Mouse (Mus musculus) kidney, postnatal 14 days (tissue): ENCODE measurements around the gene Gas7.

Experiments used
- DNase-seq: peaks from one replicate; pipeline ENCODE4 v3.0.0; 2022; ENCODE audit warnings: mixed read lengths

Gene Gas7

DNA sequence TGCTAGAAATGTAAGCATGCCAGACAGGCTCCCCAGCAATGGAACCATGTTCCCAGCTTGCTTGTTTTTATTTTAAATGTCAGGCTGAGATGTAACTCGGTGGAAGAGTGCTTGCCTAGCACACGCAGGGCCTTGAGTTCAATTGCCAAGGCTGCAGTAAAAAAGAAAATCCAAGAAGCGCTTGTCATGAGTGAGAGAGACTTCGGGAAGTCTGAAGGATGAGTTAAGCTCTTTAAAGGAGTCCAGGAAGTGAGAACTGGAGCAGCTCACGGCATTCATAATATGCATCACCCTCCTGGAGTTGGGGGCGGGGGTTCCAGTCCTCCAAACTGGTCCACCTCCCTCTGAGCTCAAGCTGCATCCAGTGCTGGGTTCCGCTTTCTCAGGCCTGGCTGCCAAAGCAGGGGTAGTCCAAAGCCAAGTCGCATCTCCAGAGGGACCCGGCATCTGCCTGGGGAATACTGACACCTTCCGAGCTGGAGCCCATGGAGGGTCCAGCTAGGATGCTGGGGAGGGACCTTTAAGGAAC, 34.5 kb downstream of the Gas7 start:
- DNase-seq = no peak

- DNase-seq = no peak
Observed at GRCm38 (mm10) chr11:67496796-67497195, 41.6 kb downstream of the Gas7 start.

- no peak for DNase-seq
Observed at GRCm38 (mm10) chr11:67500115-67500514, 44.9 kb downstream of the Gas7 start.

- DNase-seq = no peak
Observed at GRCm38 (mm10) chr11:67501468-67502244, 46.4 kb downstream of the Gas7 start.

GRCm38 (mm10) chr11:67509219-67509876, 54.1 kb downstream of the Gas7 start:
- DNase-seq = peak; percentile 32

GRCm38 (mm10) chr11:67510831-67511230, 55.6 kb downstream of the Gas7 start:
- no peak for DNase-seq

GRCm38 (mm10) chr11:67513001-67513400, 57.8 kb downstream of the Gas7 start:
- DNase-seq = no peak

DNA sequence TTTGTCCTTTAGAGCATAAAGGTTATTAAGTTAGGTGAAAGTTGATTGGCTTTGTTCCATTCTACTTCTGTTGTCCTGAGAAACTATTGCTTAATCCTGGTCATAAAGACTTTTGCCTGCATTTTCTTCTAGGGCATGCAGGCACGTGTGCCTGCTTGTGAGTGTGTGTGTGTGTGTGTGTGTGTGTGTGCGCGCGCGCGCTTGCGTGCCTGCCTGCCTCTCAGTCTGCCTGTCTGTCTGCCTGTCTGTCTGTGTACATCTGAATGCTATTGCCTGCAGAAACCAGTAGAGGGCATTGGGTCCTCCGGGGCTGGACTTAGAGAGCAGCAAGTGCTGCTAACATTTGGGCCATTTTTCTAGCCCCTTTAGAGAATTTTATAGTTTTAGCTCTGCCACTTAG, 59.2 kb downstream of the Gas7 start:
- peak; percentile 33 for DNase-seq

DNA sequence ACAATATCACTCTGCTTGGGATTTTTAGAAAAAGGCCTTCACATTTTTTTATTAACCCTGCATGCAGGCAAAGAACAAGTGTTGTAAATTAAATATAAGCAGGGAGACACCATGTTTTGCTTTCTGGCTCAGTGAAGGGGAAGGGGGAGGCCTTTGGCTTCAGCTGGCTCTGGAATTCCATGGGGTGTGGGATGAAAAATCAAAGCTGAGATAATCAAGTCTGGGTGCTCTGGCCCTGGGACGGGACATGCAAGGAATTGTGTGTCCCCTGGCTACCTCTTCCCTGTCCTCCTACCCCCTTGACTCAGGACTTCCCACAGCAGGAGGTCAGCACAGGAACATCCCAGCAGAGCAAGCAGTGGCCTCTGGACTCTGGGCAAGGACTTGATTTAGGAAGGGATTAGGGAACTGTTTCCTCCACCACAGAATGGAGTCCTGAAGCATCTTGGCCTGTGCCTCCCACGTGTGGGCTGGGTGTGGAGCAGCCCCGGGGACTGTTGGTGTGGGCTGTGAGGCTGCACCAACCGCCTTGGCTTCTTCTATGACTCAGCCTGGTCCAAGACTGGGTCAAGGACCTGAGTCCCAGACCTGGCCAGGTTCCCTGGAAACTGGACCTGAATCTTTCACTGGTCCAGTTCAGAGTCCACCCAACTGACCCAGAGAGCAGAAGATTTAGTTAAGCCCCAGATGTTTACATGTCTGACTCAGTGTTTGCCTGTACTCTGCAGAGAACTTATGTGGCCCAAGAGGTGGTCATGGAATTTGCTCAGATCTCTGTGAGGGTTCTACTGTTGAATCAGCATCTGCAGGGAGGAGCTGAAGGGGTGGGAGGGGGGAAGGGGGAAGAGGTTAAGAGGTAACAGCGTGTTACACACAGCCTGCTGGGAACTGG, 60.0 kb downstream of the Gas7 start:
- peak; percentile 78 for DNase-seq

- DNase-seq = no peak
Observed at GRCm38 (mm10) chr11:67515912-67516305, 60.7 kb downstream of the Gas7 start.

DNA sequence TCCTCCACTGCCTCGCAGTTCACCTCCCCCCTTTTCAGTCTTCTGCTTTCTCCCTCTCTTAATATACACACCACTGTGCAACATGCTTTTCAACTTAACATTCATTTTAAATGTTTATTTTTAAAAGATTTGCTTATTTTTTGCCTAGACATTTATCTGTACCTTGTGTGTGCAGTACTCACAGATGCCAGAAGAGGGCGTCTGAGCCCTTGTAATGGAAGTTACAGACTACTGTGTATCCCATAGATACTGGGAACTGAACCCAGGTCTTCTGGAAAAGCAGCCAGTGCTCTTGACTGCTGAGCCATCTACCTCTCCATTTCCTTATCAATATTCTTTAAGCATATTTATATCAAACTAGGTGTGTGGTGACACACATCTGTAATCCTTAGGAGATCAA, 62.5 kb downstream of the Gas7 start:
- DNase-seq = no peak

GRCm38 (mm10) chr11:67518985-67519384, 63.7 kb downstream of the Gas7 start:
- no peak for DNase-seq

DNA sequence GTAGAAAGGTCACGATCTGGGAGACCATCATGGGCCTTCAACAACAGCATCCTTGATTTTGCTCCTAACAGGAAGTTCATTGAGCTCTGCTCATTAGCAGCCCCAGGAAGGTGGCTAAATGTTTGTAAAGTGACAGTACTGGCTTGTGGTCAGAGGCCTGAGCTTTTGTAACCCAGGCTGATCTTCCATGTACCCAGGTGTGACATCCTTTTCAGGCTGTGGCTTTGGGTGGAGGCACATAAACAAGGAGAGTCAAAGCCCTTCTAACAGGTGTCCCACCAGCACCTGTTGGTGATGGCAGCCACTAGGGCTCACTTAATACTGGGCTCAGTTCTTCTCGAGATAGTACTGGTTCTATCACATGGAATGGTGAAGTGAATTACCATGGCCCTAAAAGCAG, 67.4 kb downstream of the Gas7 start:
- DNase-seq = no peak

DNA sequence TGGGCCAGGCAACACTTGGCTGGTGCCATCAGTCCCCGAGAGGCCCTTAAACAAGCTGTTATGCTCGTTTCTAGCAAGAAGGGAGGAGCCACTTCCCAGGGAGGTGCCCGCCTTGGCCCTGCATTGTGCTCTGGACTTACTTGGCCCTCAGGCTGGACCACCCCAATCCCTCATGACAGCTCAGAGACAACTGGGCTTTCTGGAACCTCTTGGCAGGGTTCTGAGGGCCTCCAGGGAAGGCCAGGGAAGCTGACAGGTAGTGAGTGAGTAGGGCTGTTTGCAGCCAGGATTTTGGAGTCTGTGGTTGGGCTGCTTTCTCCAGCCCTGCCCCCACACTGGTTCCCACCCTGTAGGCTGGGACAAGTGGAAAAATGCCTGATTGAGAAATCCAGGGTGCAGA, 68.6 kb downstream of the Gas7 start:
- DNase-seq = peak; percentile 45

DNA sequence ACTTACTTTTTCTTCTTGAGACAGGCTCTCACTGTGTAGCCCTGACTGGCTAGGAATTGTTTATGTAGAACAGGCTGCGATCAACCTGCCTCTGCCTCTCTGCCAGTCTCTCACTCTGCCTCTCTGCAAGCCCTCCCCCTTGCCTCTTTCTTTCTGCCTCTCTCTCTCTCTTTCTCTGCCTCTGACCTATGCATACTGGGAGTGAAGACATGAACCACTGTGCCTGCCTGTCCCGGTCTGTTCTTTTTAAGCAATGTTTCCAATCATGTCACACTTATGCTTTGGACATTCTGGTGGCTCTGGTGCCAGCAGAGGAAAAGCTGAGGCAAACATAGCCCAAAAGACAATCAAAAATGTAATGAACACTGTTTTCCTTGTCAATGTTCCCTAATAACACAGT, 69.5 kb downstream of the Gas7 start:
- no peak for DNase-seq

- no peak for DNase-seq
Observed at GRCm38 (mm10) chr11:67525841-67526240, 70.6 kb downstream of the Gas7 start.

- DNase-seq = peak; percentile 82
Observed at GRCm38 (mm10) chr11:67526621-67527545, 71.6 kb downstream of the Gas7 start.

GRCm38 (mm10) chr11:67531286-67531685, 76.0 kb downstream of the Gas7 start:
- no peak for DNase-seq

DNA sequence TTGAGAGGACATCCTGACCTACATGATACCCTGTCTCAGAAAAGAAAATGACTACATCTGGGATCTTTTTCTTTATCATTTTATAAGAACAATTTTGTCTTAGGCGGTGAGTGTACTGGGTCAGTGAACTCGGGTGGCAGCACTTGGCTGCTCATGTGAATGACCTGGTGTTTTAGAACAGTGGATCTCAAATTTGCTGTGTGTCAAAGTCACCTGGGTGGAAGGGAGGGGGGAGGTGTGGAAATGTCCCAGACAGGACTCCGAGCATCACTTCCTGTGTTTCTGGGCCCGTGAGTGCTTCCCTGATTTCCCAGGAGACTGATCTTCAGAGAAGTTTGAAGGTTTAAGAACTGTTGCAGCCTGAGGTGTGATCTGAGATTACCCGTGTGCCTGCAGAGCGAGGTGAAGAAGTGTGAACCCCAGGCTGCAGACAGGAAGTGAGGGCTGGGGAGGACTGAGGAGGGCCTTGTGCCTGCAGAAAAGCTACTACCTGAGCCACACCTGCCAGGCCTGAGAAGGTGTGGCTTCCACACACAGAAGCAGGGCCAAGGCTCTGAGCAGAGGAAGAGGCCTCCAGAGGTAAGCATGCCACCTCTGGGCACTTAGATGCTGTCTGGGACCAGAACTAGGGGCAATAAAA, 76.8 kb downstream of the Gas7 start:
- DNase-seq = no peak

DNA sequence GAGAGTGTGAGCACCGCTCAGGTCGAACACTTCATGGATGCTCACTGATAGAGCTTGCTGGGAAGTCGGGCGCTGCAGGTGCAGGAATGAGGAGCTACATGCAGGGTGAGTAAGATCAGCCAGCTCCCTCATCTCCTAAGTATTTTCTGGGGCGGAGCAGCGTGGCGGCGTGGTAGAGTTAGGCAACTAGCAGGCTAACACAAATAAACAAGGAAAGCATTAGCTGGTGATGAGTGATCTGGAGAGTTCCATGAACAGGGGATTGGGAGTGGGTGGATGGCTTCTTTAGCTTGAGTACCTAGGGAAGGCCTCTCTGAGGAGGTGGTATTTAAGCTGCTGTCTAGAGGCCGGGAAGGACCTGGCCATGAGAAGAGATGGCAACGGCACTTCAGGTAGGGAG, 77.5 kb downstream of the Gas7 start:
- no peak for DNase-seq

DNA sequence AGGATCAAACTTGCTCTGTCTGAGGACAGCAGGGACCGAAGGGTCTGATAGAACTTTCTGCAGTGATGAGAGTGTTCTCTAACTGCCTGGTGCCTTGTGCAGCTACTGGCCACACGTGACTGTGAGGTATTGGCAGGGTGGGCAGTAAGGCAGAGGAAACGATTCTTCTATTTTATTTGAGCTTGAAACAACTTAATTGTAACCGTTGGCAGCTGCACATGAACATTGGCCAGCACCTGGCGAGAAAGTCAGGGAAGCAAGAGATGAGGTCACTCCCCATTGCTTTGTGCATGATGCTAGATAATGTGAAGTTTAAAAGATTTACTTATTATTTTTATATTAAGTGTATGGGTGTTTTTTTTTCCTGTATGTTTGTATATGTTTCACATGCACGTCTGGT, 77.9 kb downstream of the Gas7 start:
- DNase-seq = no peak

DNA sequence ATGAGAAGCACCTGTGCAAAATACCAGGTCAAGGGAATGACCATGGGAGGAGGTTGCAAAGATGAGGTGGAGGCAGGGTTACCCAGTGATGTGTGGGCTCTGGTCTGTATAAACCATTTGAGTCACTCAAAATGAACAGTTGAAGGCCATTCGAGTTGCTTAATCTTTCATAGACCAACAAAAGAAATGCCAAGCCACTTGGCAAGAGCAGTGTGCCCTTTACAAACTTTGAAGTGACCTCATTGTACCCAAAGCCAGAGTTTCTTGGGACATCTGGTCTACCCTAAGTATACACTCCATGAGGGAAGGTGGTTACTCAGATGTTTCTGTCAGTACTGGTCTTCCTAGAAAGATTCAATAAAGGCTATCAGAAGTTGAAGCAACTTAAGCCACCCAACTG, 80.5 kb downstream of the Gas7 start:
- DNase-seq = no peak
